Mouse (Mus musculus) testis, adult 2 months (tissue): ENCODE measurements around the gene Uqcc1.

Source experiments
- CTCF ChIP-seq: fragments of 200-500 bp; IDR thresholded peaks from 2 replicates; pipeline ENCODE4 v1.5.1; 2012; ENCODE audit warnings: low read depth, mild to moderate bottlenecking, inconsistent platforms, low read length, moderate library complexity; ENCODE audit not compliant: control insufficient read depth, insufficient read depth, insufficient replicate concordance
- POLR2A ChIP-seq: fragments of 200-500 bp; IDR thresholded peaks from 2 replicates; pipeline ENCODE4 v1.6.1; 2012; ENCODE audit warnings: low read depth, mild to moderate bottlenecking, inconsistent platforms, low read length, moderate library complexity; ENCODE audit not compliant: control insufficient read depth

DNA sequence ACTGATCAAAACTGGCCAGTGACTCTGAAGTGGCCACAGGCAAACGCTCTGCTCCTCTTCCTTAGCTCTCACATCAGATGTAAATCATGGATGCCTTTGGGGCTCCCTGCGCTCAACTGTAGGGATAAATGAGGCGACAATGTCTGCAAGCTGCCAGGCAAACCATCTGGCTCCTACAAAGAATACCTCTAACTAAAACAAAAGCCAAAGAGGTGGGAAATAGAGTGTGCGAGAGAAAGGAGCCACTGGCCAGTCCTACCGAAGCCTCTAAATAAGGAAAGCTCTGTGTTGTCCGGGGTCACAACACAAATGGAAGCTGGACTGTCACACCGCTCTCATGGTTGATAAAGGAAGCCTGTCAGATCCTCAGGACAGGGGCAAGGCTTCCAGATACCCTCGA is 57.6 kb downstream of the Uqcc1 start:
- TF ChIP-seq POLR2A (no peak), CTCF (no peak)
